Mouse (Mus musculus) lung, adult 2 months (tissue): Measurements from ENCODE around the gene Txndc2.

Experiments used
- CTCF ChIP-seq: fragments of 200-500 bp; IDR thresholded peaks from 2 replicates; pipeline ENCODE4 v1.5.1; 2011; ENCODE audit warnings: mild to moderate bottlenecking, low read length, control low read depth; ENCODE audit not compliant: insufficient read depth
- POLR2A ChIP-seq: fragments of 200-500 bp; IDR thresholded peaks from 2 replicates; pipeline ENCODE4 v1.6.1; 2011; ENCODE audit warnings: low read depth, mild to moderate bottlenecking, control low read depth, low read length, borderline replicate concordance; ENCODE audit errors: extremely low read depth

GRCm38 (mm10) chr17:65674710-65675171 lies 32.8 kb upstream of the Txndc2 start:
- TF ChIP-seq CTCF = no peak
- no peak for TF ChIP-seq POLR2A
